Mouse (Mus musculus) ES-E14 (cell line): ENCODE measurements around the gene Tmem81.

Experiments
- HCFC1 ChIP-seq: IDR thresholded peaks from 2 replicates; pipeline ENCODE4 v1.6.1; 2012; ENCODE audit warnings: low read length, inconsistent platforms, borderline replicate concordance; ENCODE audit not compliant: insufficient read depth
- MAFK ChIP-seq: IDR thresholded peaks from 2 replicates; pipeline ENCODE4 v1.6.1; 2014; ENCODE audit warnings: mild to moderate bottlenecking, low read depth, low read length, inconsistent platforms; ENCODE audit not compliant: insufficient read depth
- ZC3H11A ChIP-seq: IDR thresholded peaks from 2 replicates; pipeline ENCODE4 v1.6.1; 2012; ENCODE audit warnings: low read depth, mild to moderate bottlenecking, inconsistent platforms, low read length, borderline replicate concordance
- ZNF384 ChIP-seq: IDR thresholded peaks from 2 replicates; pipeline ENCODE4 v1.6.1; 2012; ENCODE audit warnings: low read depth, low read length, inconsistent platforms

DNA sequence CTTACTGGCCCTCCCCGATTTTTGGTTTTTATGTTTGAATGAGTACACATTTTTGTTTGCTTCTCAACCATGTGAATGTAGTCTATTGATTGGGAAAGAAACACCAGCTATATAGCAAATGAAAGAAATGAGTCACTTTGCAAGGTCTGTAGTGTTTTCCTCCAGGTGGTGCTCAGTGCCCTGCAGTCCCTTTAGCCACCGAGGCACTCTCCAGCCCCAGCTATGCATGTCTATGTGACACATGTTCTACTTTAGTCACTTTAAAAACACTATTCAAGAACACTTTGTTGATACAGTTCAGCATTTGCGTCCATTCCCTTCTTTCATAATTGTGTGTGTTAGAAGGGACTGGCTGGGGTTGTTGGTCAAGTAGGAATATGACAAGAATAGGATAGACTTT lies 22.8 kb upstream of the Tmem81 start:
- TF ChIP-seq MAFK (no peak), ZNF384 (no peak), ZC3H11A (no peak), HCFC1 (no peak)
